Mouse (Mus musculus) forebrain, postnatal 0 days (tissue): ENCODE data around the gene Ten1. TPM values are rescaled to one million over a fixed set of nuclear protein-coding genes. Genes with fewer than 3 reads are reported as not detected.

Experiments
- ATAC-seq: fragments of 200-750 bp; cut with Nextera tagmentation; 2 replicates; pipeline ENCODE4 v1.8.0; 2017; ENCODE audit warnings: mild to moderate bottlenecking, moderate library complexity
- DNase-seq: peaks from one replicate; pipeline ENCODE4 v3.0.0-alpha.2; 2015
- H3K27ac ChIP-seq: fragments of 300-500 bp; sonication (generic); 2 replicates; pipeline ENCODE4 v1.5.1; 2014; ENCODE audit warnings: low read depth, mild to moderate bottlenecking, antibody characterized with exemption, low read length, moderate library complexity, mixed read lengths
- H3K27me3 ChIP-seq: fragments of 300-500 bp; sonication (generic); 2 replicates; pipeline ENCODE4 v1.6.1; 2014; ENCODE audit warnings: mild to moderate bottlenecking, low read length, mixed read lengths; ENCODE audit not compliant: insufficient read depth
- H3K36me3 ChIP-seq: fragments of 300-500 bp; sonication (generic); 2 replicates; pipeline ENCODE4 v1.6.1; 2014; ENCODE audit warnings: mild to moderate bottlenecking, moderate library complexity; ENCODE audit not compliant: insufficient read depth
- H3K4me1 ChIP-seq: fragments of 300-500 bp; sonication (generic); 2 replicates; pipeline ENCODE4 v1.6.1; 2014; ENCODE audit warnings: antibody characterized with exemption; ENCODE audit not compliant: insufficient read depth
- H3K4me2 ChIP-seq: fragments of 300-500 bp; sonication (generic); 2 replicates; pipeline ENCODE4 v1.6.1; 2014; ENCODE audit warnings: low read depth, mild to moderate bottlenecking, moderate library complexity
- H3K4me3 ChIP-seq: fragments of 300-500 bp; sonication (generic); 2 replicates; pipeline ENCODE4 v1.5.1; 2014; ENCODE audit warnings: low read depth, low read length, mixed read lengths
- H3K9ac ChIP-seq: fragments of 300-500 bp; sonication (generic); 2 replicates; pipeline ENCODE4 v1.6.1; 2014; ENCODE audit warnings: mild to moderate bottlenecking
- H3K9me3 ChIP-seq: fragments of 300-500 bp; sonication (generic); 2 replicates; pipeline ENCODE4 v1.6.1; 2016; ENCODE audit warnings: low read length
- CTCF ChIP-seq: sonication (generic); IDR thresholded peaks from 2 replicates; pipeline ENCODE4 v1.5.1; 2016; ENCODE audit warnings: antibody characterized with exemption, control low read depth, low read depth
- WGBS: fragments of 180-500 bp; shearing (Covaris S2); extraction: QIAGEN DNeasy Blood & Tissue Kit; methylation state at CpG from one replicate; pipeline ENCODE4 v1.1.7; 2014; 5-methylcytosine and 5-hydroxymethylcytosine counted together
- polyA plus RNA-seq: library from polyadenylated mRNA; unstranded; fragments of >200 nt; fragmentation: Nextera tagmentation; extraction: Ambion mirVana; gene quantifications from 2 replicates; pipeline ENCODE4 v1.2.1, GENCODE M21; 2015
- total RNA-seq: library from RNA; depleted of rRNA; stranded (reverse); fragments of >200 nt; gene quantifications from 2 replicates; pipeline ENCODE4 v1.2.3, GENCODE M21; 2014; rRNA removed

Gene Ten1
- 62.8 and 65.6 TPM in 2 replicates for total RNA-seq
- 92.8 and 104 TPM in 2 replicates for polyA plus RNA-seq

DNA sequence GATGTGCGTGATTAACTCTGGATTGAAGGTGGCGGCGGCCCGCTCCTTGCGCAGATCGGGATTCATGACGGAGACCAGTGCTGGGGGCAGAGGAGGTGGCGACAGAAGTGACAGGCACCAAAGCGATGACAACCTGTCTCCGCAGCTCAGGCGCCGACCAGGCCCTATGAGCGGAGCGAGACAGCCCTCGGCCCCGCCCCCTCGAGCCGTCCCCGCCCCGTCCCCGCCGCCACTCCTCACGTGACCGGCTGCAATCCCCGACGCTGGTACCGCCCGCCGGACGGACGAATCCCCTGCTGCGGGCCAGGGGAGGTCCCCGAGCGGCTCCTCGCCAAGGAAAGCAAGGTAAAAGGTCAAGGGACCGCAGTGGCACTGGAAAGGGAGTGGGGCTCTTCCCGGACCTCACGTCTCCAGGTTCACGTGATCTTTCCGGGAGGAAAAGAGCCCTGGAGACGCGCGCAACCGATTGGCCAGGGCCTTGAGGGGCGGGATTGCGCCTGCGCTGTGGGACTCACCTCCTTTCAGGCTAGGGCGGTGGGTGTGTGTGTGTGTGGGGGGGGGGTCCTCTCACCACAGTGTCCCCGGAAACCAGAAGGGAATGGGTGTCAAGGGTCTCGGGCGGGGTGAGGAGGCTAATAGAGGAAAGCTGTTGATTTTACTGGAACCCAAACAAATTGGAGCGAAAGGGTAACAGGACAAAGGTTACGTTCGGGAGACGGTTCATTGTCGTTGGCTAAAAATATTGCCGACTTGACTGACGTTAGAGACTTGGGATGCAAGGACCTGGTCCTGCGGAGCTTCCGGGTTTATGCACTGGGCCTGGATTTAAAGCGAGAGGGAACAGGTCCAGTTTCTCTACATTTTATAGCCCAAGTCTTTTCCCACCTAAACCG is at the start of gene Ten1, which contains the start of gene Acox1:
Gene Ten1, plus strand, starts transcription at position 217 of the 893 bp plus-strand sequence.
Gene Acox1, minus strand, starts transcription at position 407 of the 893 bp plus-strand sequence.
- 2% methylated on average over 56 of the region's 62 CpGs for whole genome bisulfite sequencing
- no peak for TF ChIP-seq CTCF
- no peaks in the 10 kb centered on the region for H3K27me3 ChIP-seq
- peak within 1 kb of the TSS; percentile 83 for H3K4me3 ChIP-seq
- peak within 1 kb of the TSS; percentile 97 for H3K27ac ChIP-seq
- H3K36me3 ChIP-seq = peaks cover 6% of the 10 kb centered on the region
- peaks cover 10% of the 10 kb centered on the region; the same call in 1 of the 2 replicates for H3K4me1 ChIP-seq
- peak; percentile 98 for ATAC-seq
- H3K9me3 ChIP-seq = no peaks in the 10 kb centered on the region
- peak; percentile 99 for DNase-seq
- H3K9ac ChIP-seq = peak within 1 kb of the TSS; percentile 84
- H3K4me2 ChIP-seq = peak within 1 kb of the TSS; percentile 55

GRCm38 (mm10) chr11:116149341-116149740 is 49.3 kb upstream of the Ten1 start:
- DNase-seq (no peak), ATAC-seq (no peak)
- no peak for TF ChIP-seq CTCF
- Histone ChIP-seq H3K36me3 (peaks cover 97% of the 10 kb centered on the region), H3K9ac (no peak overlapping the region), H3K9me3 (no peaks in the 10 kb centered on the region), H3K4me1 (no peaks in the 10 kb centered on the region), H3K4me2 (no peak overlapping the region), H3K27me3 (no peaks in the 10 kb centered on the region), H3K4me3 (no peak overlapping the region), H3K27ac (no peak overlapping the region)
- WGBS = 83% methylated on average over 6 of the region's 6 CpGs

GRCm38 (mm10) chr11:116150960-116151359 is 47.7 kb upstream of the Ten1 start:
- Histone ChIP-seq H3K4me3 (no peak overlapping the region), H3K4me1 (no peaks in the 10 kb centered on the region), H3K9me3 (no peaks in the 10 kb centered on the region), H3K4me2 (no peak overlapping the region), H3K9ac (no peak overlapping the region), H3K27me3 (no peaks in the 10 kb centered on the region), H3K27ac (no peak overlapping the region), H3K36me3 (peaks cover 96% of the 10 kb centered on the region)
- ATAC-seq = no peak
- no peak for DNase-seq
- no peak for TF ChIP-seq CTCF
- 98% methylated on average over 2 of the region's 2 CpGs for WGBS

DNA sequence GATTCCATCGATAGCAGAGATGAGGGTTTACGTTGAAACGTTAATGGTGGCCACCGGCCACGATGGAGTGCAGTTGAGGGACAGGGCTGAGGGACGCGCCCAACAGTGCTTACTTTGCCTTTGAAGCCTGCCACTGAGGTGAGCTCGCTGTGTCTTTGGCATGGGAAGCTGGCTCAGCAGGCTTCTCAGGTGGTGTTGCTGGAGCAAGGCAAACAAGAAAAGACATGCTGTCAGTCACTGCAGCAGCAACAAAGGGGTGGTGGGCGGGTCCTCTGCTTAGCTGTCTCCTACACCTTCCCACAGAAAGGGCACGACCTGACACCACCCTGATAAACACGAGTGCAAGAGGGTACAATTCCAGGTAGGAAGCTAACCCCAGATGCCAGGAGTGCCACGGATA is 37.3 kb upstream of the Ten1 start:
- 76% methylated on average over 12 of the region's 12 CpGs for WGBS
- DNase-seq = no peak
- no peak for TF ChIP-seq CTCF
- H3K27me3 ChIP-seq = no peaks in the 10 kb centered on the region
- no peaks in the 10 kb centered on the region for H3K9me3 ChIP-seq
- H3K4me3 ChIP-seq = no peak overlapping the region
- no peak overlapping the region for H3K4me2 ChIP-seq
- H3K27ac ChIP-seq = no peak overlapping the region
- peaks cover 5% of the 10 kb centered on the region; the same call in 1 of the 2 replicates for H3K4me1 ChIP-seq
- no peak for ATAC-seq
- no peak overlapping the region for H3K9ac ChIP-seq
- H3K36me3 ChIP-seq = peaks cover 56% of the 10 kb centered on the region

GRCm38 (mm10) chr11:116162146-116162545 is 36.5 kb upstream of the Ten1 start:
- no peak overlapping the region for H3K9ac ChIP-seq
- peaks cover 48% of the 10 kb centered on the region for H3K36me3 ChIP-seq
- H3K4me1 ChIP-seq = peaks cover 12% of the 10 kb centered on the region
- H3K27me3 ChIP-seq = no peaks in the 10 kb centered on the region
- ATAC-seq (peak; percentile 52), DNase-seq (no peak)
- no peak overlapping the region for H3K4me2 ChIP-seq
- TF ChIP-seq CTCF = no peak
- H3K27ac ChIP-seq = no peak overlapping the region
- WGBS = 47% methylated on average over 10 of the region's 10 CpGs
- H3K4me3 ChIP-seq = no peak overlapping the region
- H3K9me3 ChIP-seq = no peaks in the 10 kb centered on the region

DNA sequence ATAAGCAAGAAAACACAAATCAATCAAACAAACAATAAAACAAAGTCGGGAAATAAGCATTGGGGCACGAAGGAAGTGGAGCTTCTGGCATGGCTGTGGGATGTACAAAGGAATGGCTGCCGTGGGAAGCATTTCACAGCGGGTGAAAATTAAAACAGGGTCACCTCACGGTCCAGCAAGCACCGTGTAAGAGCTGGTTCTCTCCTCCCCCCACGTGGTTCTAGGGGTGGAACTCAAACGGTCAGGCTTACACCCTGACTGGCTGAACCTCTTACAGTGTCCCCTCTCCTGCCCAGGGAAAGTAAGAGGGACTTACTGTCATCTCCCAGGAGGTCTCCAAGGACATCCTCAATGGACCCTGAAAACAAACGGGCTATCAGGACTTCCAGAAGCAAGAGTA is 35.7 kb upstream of the Ten1 start:
- WGBS = 20% methylated on average over 9 of the region's 9 CpGs
- H3K4me1 ChIP-seq = peaks cover 12% of the 10 kb centered on the region
- ATAC-seq = no peak
- no peak overlapping the region for H3K4me2 ChIP-seq
- H3K36me3 ChIP-seq = peaks cover 41% of the 10 kb centered on the region
- H3K9ac ChIP-seq = no peak overlapping the region
- no peak overlapping the region for H3K4me3 ChIP-seq
- no peak for DNase-seq
- H3K27me3 ChIP-seq = no peaks in the 10 kb centered on the region
- H3K9me3 ChIP-seq = no peaks in the 10 kb centered on the region
- TF ChIP-seq CTCF = no peak
- H3K27ac ChIP-seq = no peak overlapping the region

DNA sequence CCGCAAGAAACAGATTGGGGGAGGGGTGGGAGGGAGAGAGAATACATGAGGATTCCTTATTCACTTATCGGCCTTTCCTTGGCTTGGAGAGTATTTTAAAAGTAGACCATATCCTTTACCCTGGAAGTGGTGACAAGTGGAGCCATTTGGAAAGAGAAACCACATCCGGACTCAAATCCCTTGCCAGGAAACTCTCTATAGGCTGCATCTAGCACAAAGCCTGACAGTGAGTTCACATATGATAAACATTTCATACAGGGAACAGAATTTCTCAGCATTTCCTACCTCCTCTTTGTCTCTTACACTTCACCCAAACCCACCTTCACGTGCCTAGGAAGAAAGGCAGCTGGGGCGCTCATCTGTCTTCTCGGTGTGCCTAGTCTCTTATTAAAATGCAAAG is 31.4 kb upstream of the Ten1 start:
- no peak for ATAC-seq
- WGBS = 5% methylated on average over 6 of the region's 6 CpGs

More for the DNA sequence above, 31.4 kb upstream of the Ten1 start:
- Histone ChIP-seq H3K4me2 (peak overlapping the region; percentile 67), H3K27ac (peak overlapping the region; percentile 88), H3K4me3 (peak overlapping the region; percentile 65), H3K4me1 (peaks cover 10% of the 10 kb centered on the region), H3K9me3 (no peaks in the 10 kb centered on the region), H3K27me3 (no peaks in the 10 kb centered on the region), H3K9ac (peak overlapping the region; percentile 80), H3K36me3 (peaks cover 12% of the 10 kb centered on the region)
- TF ChIP-seq CTCF = no peak
- DNase-seq = peak; percentile 66
